Mouse (Mus musculus) 3134 (cell line): ENCODE data around the gene Timm50.

Source experiments
- DNase-seq: peaks from one replicate; pipeline ENCODE4 v3.0.0-alpha.2; 2011; ENCODE audit warnings: low spot score; ENCODE audit not compliant: insufficient read length; ENCODE audit errors: extremely low read depth

Timm50 gene

DNA sequence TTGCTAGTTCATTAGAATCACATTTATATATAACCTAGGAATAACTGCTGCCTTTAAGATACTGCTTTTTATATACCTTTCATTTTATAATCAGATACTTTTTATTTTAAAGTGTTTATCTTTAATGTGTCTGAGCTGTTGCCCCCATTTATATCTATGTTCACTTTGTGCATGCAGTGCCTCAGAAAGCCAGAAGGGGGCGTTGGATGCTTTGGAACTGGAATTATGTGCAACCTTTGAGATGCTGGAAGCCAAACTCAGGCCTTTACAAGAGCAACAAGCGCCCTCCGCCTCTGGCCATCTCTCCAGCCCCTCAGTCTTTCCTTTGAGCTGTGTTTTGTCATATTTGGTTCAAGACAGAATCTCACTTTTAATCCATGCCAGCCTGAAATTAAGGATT is 40.1 kb downstream of the Timm50 start:
- no peak for DNase-seq

DNA sequence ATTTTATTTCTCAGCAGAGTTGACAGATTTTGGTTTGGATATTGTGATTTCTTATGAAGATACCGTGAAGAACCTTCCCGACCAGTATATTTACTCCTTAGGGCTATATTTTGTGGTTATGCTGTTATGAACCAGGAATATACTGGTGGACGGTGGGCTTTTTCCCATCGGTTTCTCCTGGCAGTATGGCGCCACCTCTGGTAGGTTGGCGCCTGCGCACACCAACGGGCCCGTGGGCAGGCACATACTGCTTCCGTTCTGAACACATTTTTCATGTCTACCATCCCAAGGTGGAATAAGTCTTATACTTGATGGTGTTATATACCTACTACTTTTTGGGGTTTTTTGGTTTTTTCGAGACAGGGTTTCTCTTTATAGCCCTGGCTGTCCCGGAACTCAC is 42.5 kb downstream of the Timm50 start:
- no peak for DNase-seq

DNA sequence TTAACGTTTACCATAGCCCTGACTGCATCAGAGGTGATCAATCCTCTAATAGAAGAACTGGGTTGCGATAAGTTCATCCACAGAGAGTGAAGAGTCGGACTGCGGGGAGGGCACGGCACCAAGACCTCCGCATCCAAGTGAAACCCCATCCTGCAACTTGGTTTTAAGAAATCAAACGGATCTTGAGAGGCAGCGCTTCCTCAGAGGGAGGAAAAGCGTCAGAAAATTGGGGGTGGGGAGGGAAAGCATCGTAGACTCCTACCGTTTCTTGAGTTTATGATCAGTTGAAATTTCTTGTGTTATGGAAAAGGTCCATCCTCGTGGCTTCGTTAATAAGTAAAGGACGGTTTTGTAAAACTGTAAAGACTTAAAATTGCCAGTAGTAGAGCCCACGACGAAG is 43.3 kb downstream of the Timm50 start:
- DNase-seq, result no peak

DNA sequence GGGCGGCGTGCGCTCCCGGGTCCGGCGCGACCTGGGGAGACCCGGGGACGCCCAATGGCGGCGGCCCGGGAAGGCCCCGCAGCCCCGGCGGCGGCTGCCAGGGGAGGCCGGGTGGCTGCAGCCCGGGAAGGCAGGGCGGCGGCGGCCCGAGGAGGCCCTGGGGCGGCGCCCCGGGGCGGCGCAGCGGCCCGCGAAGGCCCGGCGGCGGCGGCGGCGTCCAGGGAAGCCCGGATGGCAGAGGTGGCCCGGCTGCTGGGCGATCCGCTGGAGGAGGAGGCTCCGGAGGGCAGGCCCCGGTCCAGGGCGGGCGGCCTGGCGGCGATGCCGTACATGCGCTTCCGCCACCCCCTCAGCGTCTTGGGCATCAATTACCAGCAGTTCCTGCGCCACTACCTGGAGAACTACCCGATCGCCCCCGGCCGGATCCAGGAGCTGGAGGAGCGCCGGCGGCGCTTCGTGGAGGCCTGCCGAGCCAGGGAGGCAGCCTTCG is 43.8 kb downstream of the Timm50 start:
- DNase-seq, result no peak

DNA sequence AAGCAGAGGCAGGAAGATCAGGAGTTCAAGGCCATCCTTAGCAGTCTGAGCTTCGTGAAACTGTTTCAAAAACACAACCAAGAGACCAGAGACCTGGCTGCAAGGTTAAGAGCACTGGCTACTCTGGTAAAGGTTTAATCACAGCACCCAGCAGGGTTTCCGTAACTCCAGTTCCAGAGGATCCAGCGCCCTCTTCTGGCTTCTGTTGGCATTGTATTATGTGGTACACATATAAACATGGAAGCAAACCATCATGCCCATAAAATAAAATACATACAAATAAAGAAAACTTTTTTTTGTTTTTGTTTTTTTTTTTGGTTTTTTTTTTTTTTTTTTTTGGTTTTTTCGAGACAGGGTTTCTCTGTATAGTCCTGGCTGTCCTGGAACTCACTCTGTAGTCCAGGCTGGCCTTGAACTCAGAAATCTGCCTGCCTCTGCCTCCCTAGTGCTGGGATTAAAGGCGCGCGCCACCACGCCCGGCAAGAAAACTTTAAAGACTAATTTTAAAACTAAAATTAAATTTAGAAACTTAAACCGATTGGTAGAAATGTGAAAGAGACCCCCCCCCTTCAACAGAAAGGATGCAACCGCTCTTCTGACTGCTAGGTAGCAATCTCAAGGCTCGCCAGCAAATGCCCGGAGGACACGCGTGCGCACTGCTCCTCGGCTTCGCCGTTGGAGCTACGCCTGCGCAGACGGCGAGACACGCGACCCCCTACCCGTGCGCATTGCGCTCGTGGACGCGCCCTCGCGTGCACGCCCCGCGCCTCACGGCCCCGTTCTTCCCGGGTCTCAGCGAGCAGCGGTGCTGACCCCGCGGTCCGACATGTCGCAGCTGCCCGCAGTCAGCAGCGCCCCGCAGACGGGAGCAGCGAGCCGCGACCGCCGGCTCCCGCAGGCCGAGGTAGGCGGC is 44.5 kb downstream of the Timm50 start, which contains the start of gene Eid2:
Gene Eid2, plus strand, starts transcription at position 753 of the 913 bp plus-strand sequence.
- no peak for DNase-seq

DNA sequence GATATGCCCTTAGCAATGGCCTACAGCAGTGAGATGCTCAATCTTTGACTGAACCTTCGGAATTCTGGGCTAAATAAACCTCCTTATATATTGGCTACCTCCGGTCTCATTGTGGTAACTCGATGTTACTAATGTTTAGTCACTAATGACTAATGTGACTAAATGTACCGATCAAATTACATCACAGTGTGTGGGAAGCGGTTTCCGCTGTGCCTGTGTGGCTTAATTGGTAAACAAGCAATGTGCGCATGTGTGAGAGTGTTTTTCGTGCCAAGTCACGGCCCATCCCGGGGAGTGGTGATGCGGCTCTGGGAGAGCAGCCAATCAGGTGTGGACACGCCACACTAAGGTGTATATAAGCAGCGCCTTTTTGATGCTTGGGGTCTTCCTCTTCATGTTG is 46.5 kb downstream of the Timm50 start:
- peak; percentile 53 for DNase-seq

DNA sequence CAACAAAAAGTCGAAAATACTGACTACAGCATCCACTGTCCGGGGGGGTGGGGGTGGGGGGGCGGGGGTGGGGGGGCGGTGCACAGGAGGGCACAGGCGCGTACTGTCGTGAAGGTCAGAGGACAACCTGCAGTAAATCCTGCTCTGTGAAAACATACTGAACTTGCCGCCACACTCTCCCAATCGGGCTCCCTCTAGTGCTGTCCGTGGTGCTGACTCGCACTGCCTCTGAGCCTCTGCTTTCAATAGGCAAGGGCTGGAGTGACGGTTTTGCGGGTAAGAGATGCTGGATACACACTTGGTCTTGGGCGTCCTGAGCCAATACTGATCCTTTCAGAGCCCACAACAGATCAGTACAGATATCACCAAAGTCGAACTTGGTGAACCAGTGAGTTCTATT is 48.1 kb downstream of the Timm50 start:
- peak; percentile 26 for DNase-seq

DNA sequence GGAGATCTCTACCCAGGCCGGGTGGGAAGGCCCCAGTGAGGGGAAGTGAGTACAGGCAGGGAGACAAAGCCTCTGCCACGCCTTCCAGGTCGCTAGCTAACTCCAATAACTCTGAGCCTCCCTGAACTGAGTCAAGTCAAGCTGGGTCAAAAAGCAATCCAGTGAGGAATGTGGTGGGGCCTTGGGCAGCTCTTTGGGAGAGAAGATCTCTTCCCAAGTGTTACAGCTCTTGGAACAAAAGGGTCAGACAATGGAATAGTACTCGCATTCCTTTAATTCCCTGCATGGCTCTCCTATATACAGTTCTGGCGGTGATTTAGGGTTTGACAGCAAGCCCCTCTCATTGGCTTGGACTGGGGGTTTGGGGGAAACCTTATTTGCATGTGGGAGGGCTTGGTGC is 49.0 kb downstream of the Timm50 start:
- DNase-seq, result no peak
